Mouse (Mus musculus) lung, adult 2 months (tissue): ENCODE results near the gene Ctnna3.

Experiments used
- CTCF ChIP-seq: fragments of 200-500 bp; IDR thresholded peaks from 2 replicates; pipeline ENCODE4 v1.5.1; 2011; ENCODE audit warnings: mild to moderate bottlenecking, low read length, control low read depth; ENCODE audit not compliant: insufficient read depth
- POLR2A ChIP-seq: fragments of 200-500 bp; IDR thresholded peaks from 2 replicates; pipeline ENCODE4 v1.6.1; 2011; ENCODE audit warnings: low read depth, mild to moderate bottlenecking, control low read depth, low read length, borderline replicate concordance; ENCODE audit errors: extremely low read depth

GRCm38 (mm10) chr10:63599417-63599816, 169.5 kb downstream of the Ctnna3 start:
- TF ChIP-seq CTCF: no peak
- no peak for TF ChIP-seq POLR2A
